Mouse (Mus musculus): ENCODE measurements around the gene Riok1. TPM values are rescaled to one million over a fixed set of nuclear protein-coding genes. Genes with fewer than 3 reads are reported as not detected.

Riok1 gene
- polyA plus RNA-seq, 1 experiment from 2014 or later, result 73.3 TPM

- Histone ChIP-seq H3K9ac (replicated peaks) (no peak overlapping the region), H3K4me1 (replicated peaks) (no peaks in the 10 kb centered on the region), H3K27ac (no peak overlapping the region), H3K9me3 (no peaks in the 10 kb centered on the region), H3K4me3 (replicated peaks) (no peak overlapping the region), H3K36me3 (peaks cover 35% of the 10 kb centered on the region), H3K27me3 (no peaks in the 10 kb centered on the region), H3K4me2 (no peak overlapping the region)
- 67% methylated on average over 11 of the region's 11 CpGs for WGBS
- 0 out of 2 replicates have a peak, but pooled peaks have one; percentile 26 for ATAC-seq (ENCODE audit: insufficient number of reproducible peaks, insufficient read depth, low FRiP score, low TSS enrichment, low read depth)
Observed at GRCm38 (mm10) chr13:38064854-38065663, 28.3 kb downstream of the Riok1 start.

GRCm38 (mm10) chr13:38070945-38071344, 34.1 kb downstream of the Riok1 start:
- Histone ChIP-seq H3K9me3 (no peaks in the 10 kb centered on the region), H3K36me3 (no peaks in the 10 kb centered on the region), H3K27me3 (no peaks in the 10 kb centered on the region), H3K9ac (replicated peaks) (no peak overlapping the region), H3K27ac (no peak overlapping the region), H3K4me1 (replicated peaks) (no peaks in the 10 kb centered on the region), H3K4me3 (replicated peaks) (no peak overlapping the region), H3K4me2 (no peak overlapping the region)
- ATAC-seq (ENCODE audit: insufficient number of reproducible peaks, insufficient read depth, low FRiP score, low TSS enrichment, low read depth), result no peak
- 81% methylated on average over 4 of the region's 4 CpGs for WGBS

- WGBS, result 66% methylated on average over 18 of the region's 18 CpGs
- Histone ChIP-seq H3K36me3 (no peaks in the 10 kb centered on the region), H3K9ac (replicated peaks) (no peak overlapping the region), H3K4me3 (replicated peaks) (no peak overlapping the region), H3K4me2 (no peak overlapping the region), H3K9me3 (no peaks in the 10 kb centered on the region), H3K27me3 (no peaks in the 10 kb centered on the region), H3K27ac (no peak overlapping the region), H3K4me1 (replicated peaks) (no peaks in the 10 kb centered on the region)
- ATAC-seq (ENCODE audit: insufficient number of reproducible peaks, insufficient read depth, low FRiP score, low TSS enrichment, low read depth), result no peak
Observed at GRCm38 (mm10) chr13:38073374-38074307, 36.8 kb downstream of the Riok1 start.

- H3K36me3 ChIP-seq, result no peaks in the 10 kb centered on the region
- no peaks in the 10 kb centered on the region for H3K4me1 ChIP-seq (replicated peaks)
- no peak overlapping the region for H3K4me3 ChIP-seq (replicated peaks)
- H3K27ac ChIP-seq, result no peak overlapping the region
- no peak for ATAC-seq (ENCODE audit: insufficient number of reproducible peaks, insufficient read depth, low FRiP score, low TSS enrichment, low read depth)
- no peaks in the 10 kb centered on the region for H3K27me3 ChIP-seq
- no peak overlapping the region for H3K4me2 ChIP-seq
- no peaks in the 10 kb centered on the region for H3K9me3 ChIP-seq
- 27% methylated on average over 5 of the region's 5 CpGs for WGBS
- H3K9ac ChIP-seq (replicated peaks), result no peak overlapping the region
Observed at GRCm38 (mm10) chr13:38074404-38074803, 37.6 kb downstream of the Riok1 start.

- 18% methylated on average over 11 of the region's 11 CpGs for WGBS
- Histone ChIP-seq H3K4me3 (replicated peaks) (no peak overlapping the region), H3K27ac (no peak overlapping the region), H3K9me3 (no peaks in the 10 kb centered on the region), H3K4me1 (replicated peaks) (no peaks in the 10 kb centered on the region), H3K27me3 (no peaks in the 10 kb centered on the region), H3K4me2 (no peak overlapping the region), H3K9ac (replicated peaks) (no peak overlapping the region), H3K36me3 (no peaks in the 10 kb centered on the region)
- no peak for ATAC-seq (ENCODE audit: insufficient number of reproducible peaks, insufficient read depth, low FRiP score, low TSS enrichment, low read depth)
Observed at GRCm38 (mm10) chr13:38077113-38077512, 40.3 kb downstream of the Riok1 start.

- H3K27me3 ChIP-seq, result no peaks in the 10 kb centered on the region
- ATAC-seq (ENCODE audit: insufficient number of reproducible peaks, insufficient read depth, low FRiP score, low TSS enrichment, low read depth), result no peak
- H3K4me1 ChIP-seq (replicated peaks), result no peaks in the 10 kb centered on the region
- WGBS, result 50% methylated on average over 6 of the region's 6 CpGs
- H3K4me3 ChIP-seq (replicated peaks), result no peak overlapping the region
- H3K36me3 ChIP-seq, result no peaks in the 10 kb centered on the region
- no peak overlapping the region for H3K27ac ChIP-seq
- no peak overlapping the region for H3K9ac ChIP-seq (replicated peaks)
- H3K4me2 ChIP-seq, result no peak overlapping the region
- H3K9me3 ChIP-seq, result no peaks in the 10 kb centered on the region
Observed at GRCm38 (mm10) chr13:38078836-38079235, 42.0 kb downstream of the Riok1 start.

GRCm38 (mm10) chr13:38079366-38079765, 42.6 kb downstream of the Riok1 start:
- H3K27me3 ChIP-seq, result no peaks in the 10 kb centered on the region
- WGBS, result 71% methylated on average over 5 of the region's 5 CpGs
- no peak overlapping the region for H3K4me2 ChIP-seq
- no peaks in the 10 kb centered on the region for H3K4me1 ChIP-seq (replicated peaks)
- H3K9me3 ChIP-seq, result no peaks in the 10 kb centered on the region
- no peak overlapping the region for H3K4me3 ChIP-seq (replicated peaks)
- H3K27ac ChIP-seq, result no peak overlapping the region
- no peak for ATAC-seq (ENCODE audit: insufficient number of reproducible peaks, insufficient read depth, low FRiP score, low TSS enrichment, low read depth)
- H3K9ac ChIP-seq (replicated peaks), result no peak overlapping the region
- H3K36me3 ChIP-seq, result no peaks in the 10 kb centered on the region

GRCm38 (mm10) chr13:38080014-38080413, 43.2 kb downstream of the Riok1 start:
- H3K27ac ChIP-seq, result no peak overlapping the region
- ATAC-seq (ENCODE audit: insufficient number of reproducible peaks, insufficient read depth, low FRiP score, low TSS enrichment, low read depth), result no peak
- no peak overlapping the region for H3K9ac ChIP-seq (replicated peaks)
- no peaks in the 10 kb centered on the region for H3K4me1 ChIP-seq (replicated peaks)
- no peaks in the 10 kb centered on the region for H3K36me3 ChIP-seq
- WGBS, result 37% methylated on average over 9 of the region's 9 CpGs
- H3K27me3 ChIP-seq, result no peaks in the 10 kb centered on the region
- H3K4me2 ChIP-seq, result no peak overlapping the region
- no peak overlapping the region for H3K4me3 ChIP-seq (replicated peaks)
- H3K9me3 ChIP-seq, result no peaks in the 10 kb centered on the region

GRCm38 (mm10) chr13:38080725-38081124, 43.9 kb downstream of the Riok1 start:
- no peak overlapping the region for H3K4me2 ChIP-seq
- H3K27me3 ChIP-seq, result no peaks in the 10 kb centered on the region
- ATAC-seq (ENCODE audit: insufficient number of reproducible peaks, insufficient read depth, low FRiP score, low TSS enrichment, low read depth), result no peak; the same call in 1 of the 2 replicates
- H3K27ac ChIP-seq, result no peak overlapping the region
- 80% methylated on average over 14 of the region's 14 CpGs for WGBS
- no peak overlapping the region for H3K9ac ChIP-seq (replicated peaks)
- H3K36me3 ChIP-seq, result no peaks in the 10 kb centered on the region
- no peak overlapping the region for H3K4me3 ChIP-seq (replicated peaks)
- H3K4me1 ChIP-seq (replicated peaks), result no peaks in the 10 kb centered on the region
- H3K9me3 ChIP-seq, result no peaks in the 10 kb centered on the region

GRCm38 (mm10) chr13:38081161-38081560, 44.4 kb downstream of the Riok1 start:
- no peaks in the 10 kb centered on the region for H3K9me3 ChIP-seq
- no peak overlapping the region for H3K27ac ChIP-seq
- H3K4me3 ChIP-seq (replicated peaks), result no peak overlapping the region
- no peak overlapping the region for H3K9ac ChIP-seq (replicated peaks)
- no peak overlapping the region for H3K4me2 ChIP-seq
- ATAC-seq (ENCODE audit: insufficient number of reproducible peaks, insufficient read depth, low FRiP score, low TSS enrichment, low read depth), result no peak
- WGBS, result 82% methylated on average over 7 of the region's 7 CpGs
- no peaks in the 10 kb centered on the region for H3K27me3 ChIP-seq
- H3K36me3 ChIP-seq, result no peaks in the 10 kb centered on the region
- no peaks in the 10 kb centered on the region for H3K4me1 ChIP-seq (replicated peaks)

GRCm38 (mm10) chr13:38086711-38087110, 49.9 kb downstream of the Riok1 start:
- no peak overlapping the region for H3K27ac ChIP-seq
- no peaks in the 10 kb centered on the region for H3K9me3 ChIP-seq
- H3K4me2 ChIP-seq, result no peak overlapping the region
- WGBS, result 43% methylated on average over 3 of the region's 3 CpGs
- ATAC-seq (ENCODE audit: insufficient number of reproducible peaks, insufficient read depth, low FRiP score, low TSS enrichment, low read depth), result no peak
- no peaks in the 10 kb centered on the region for H3K27me3 ChIP-seq
- H3K4me1 ChIP-seq (replicated peaks), result no peaks in the 10 kb centered on the region
- no peaks in the 10 kb centered on the region for H3K36me3 ChIP-seq
- H3K4me3 ChIP-seq (replicated peaks), result no peak overlapping the region
- H3K9ac ChIP-seq (replicated peaks), result no peak overlapping the region
